Mouse (Mus musculus) lung, postnatal 0 days (tissue): Measurements from ENCODE around the gene Nme4. TPM values are rescaled to one million over a fixed set of nuclear protein-coding genes. Genes with fewer than 3 reads are reported as not detected.

ENCODE experiments used
- ATAC-seq: fragments of 200-750 bp; cut with Nextera tagmentation; 2 replicates; pipeline ENCODE4 v1.8.0; 2017; ENCODE audit warnings: moderate library complexity
- DNase-seq: peaks from one replicate; pipeline ENCODE4 v3.0.0-alpha.2; 2016; ENCODE audit warnings: low spot score
- H3K27ac ChIP-seq: fragments of 300-500 bp; sonication (generic); 2 replicates; pipeline ENCODE4 v1.5.1; 2014; ENCODE audit warnings: antibody characterized with exemption, mild to moderate bottlenecking, low read length, mixed read lengths
- H3K27me3 ChIP-seq: fragments of 300-500 bp; sonication (generic); replicated peaks from 2 replicates; pipeline ENCODE4 v1.6.1; 2014; ENCODE audit warnings: low read length, mixed read lengths; ENCODE audit not compliant: insufficient read depth
- H3K36me3 ChIP-seq: fragments of 300-500 bp; sonication (generic); 2 replicates; pipeline ENCODE4 v1.6.1; 2014; ENCODE audit warnings: low read length, mixed read lengths; ENCODE audit not compliant: insufficient read depth
- H3K4me1 ChIP-seq: fragments of 300-500 bp; sonication (generic); 2 replicates; pipeline ENCODE4 v1.6.1; 2014; ENCODE audit warnings: antibody characterized with exemption, low read depth, low read length, mixed read lengths; ENCODE audit not compliant: insufficient read depth
- H3K4me2 ChIP-seq: fragments of 300-500 bp; sonication (generic); replicated peaks from 2 replicates; pipeline ENCODE4 v1.6.1; 2014; ENCODE audit warnings: low read depth, mild to moderate bottlenecking, low read length, moderate library complexity, mixed read lengths
- H3K4me3 ChIP-seq: fragments of 300-500 bp; sonication (generic); 2 replicates; pipeline ENCODE4 v1.5.1; 2014; ENCODE audit warnings: low read depth, low read length
- H3K9ac ChIP-seq: fragments of 300-500 bp; sonication (generic); replicated peaks from 2 replicates; pipeline ENCODE4 v1.6.1; 2014; ENCODE audit warnings: low read depth, mild to moderate bottlenecking
- H3K9me3 ChIP-seq: fragments of 300-500 bp; sonication (generic); 2 replicates; pipeline ENCODE4 v1.6.1; 2016; ENCODE audit warnings: low read length, mixed read lengths
- CTCF ChIP-seq: IDR thresholded peaks from 2 replicates; pipeline ENCODE4 v1.5.1; 2016; ENCODE audit warnings: antibody characterized with exemption, mild to moderate bottlenecking
- EP300 ChIP-seq: IDR thresholded peaks from 2 replicates; pipeline ENCODE4 v1.6.1; 2016; ENCODE audit warnings: antibody characterized with exemption, mild to moderate bottlenecking, control low read depth
- WGBS: fragments of 180-500 bp; shearing (Covaris S2); extraction: QIAGEN DNeasy Blood & Tissue Kit; methylation state at CpG from one replicate; pipeline ENCODE4 v1.1.7; 2014; 5-methylcytosine and 5-hydroxymethylcytosine counted together
- polyA plus RNA-seq: library from polyadenylated mRNA; unstranded; fragments of >200 nt; fragmentation: Nextera tagmentation; extraction: Ambion mirVana; gene quantifications from 2 replicates; pipeline ENCODE4 v1.2.1, GENCODE M21; 2015

Nme4 gene
- polyA plus RNA-seq, 1 experiment from 2014 or later, result 9.2 TPM

DNA sequence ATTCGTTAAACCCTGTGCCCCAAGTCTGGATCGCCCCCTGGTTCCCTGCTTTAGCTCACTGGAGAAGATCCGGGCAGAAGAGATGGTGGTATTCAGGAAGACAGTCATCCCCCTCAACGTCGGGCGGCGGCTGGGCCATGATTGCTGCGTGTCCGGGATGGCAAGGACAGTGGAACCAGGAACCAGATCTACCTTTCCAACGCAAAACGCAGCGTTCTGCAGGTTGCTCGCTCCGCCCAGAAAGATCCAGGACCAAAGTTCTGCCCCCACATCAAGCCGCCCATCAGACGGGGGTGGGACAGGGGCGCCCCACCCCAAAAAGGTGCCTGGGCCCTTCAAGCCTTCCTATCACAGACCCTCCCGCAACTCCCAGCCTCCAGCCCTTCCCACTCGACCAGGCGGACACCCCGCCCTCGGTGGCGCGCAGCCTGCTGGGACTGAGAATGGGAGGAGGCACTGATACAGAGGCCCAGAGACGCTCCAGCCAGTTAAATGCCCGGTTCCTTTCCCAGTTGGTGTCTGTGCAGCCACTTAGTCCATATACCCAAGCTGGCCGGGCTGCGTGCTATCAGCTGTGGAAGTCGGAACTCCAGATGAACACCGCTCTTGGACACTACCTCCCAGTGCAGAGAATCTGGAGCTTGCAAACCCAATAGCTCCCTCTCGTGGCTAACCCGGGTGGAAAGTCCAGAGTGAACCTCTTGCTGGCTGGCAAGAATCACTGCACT lies 5.3 kb downstream of the Nme4 start, which contains the start of gene Decr2:
Gene Decr2 (minus strand): TSS at position 433 of the 728 bp plus-strand sequence.
- peak; percentile 91 for TF ChIP-seq CTCF
- no peak for TF ChIP-seq EP300
- 1% methylated on average over 32 of the region's 32 CpGs for WGBS

GRCm38 (mm10) chr17:26087059-26087564 lies 8.3 kb downstream of the Nme4 start:
- Histone ChIP-seq H3K27ac (no peak overlapping the region), H3K4me2 (no peak overlapping the region), H3K9me3 (no peaks in the 10 kb centered on the region), H3K4me1 (no peaks in the 10 kb centered on the region), H3K27me3 (no peaks in the 10 kb centered on the region), H3K4me3 (no peak overlapping the region), H3K9ac (no peak overlapping the region), H3K36me3 (no peaks in the 10 kb centered on the region)
- ATAC-seq (no peak), DNase-seq (no peak)
- 82% methylated on average over 9 of the region's 9 CpGs for WGBS
- no peak for TF ChIP-seq EP300
- TF ChIP-seq CTCF, result no peak

More for the DNA sequence above, 5.3 kb downstream of the Nme4 start, which contains the start of gene Decr2:
- Histone ChIP-seq H3K9me3 (no peaks in the 10 kb centered on the region), H3K27ac (peak within 1 kb of the TSS; percentile 68), H3K4me1 (no peaks in the 10 kb centered on the region), H3K36me3 (no peaks in the 10 kb centered on the region), H3K4me2 (peak within 1 kb of the TSS; percentile 71), H3K4me3 (peak within 1 kb of the TSS; percentile 62), H3K27me3 (no peaks in the 10 kb centered on the region), H3K9ac (peak within 1 kb of the TSS; percentile 58)
- ATAC-seq, result peak; percentile 97
- peak; percentile 95 for DNase-seq

- ATAC-seq (no peak), DNase-seq (no peak)
- H3K27me3 ChIP-seq, result no peaks in the 10 kb centered on the region
- no peaks in the 10 kb centered on the region for H3K9me3 ChIP-seq
- H3K9ac ChIP-seq, result no peak overlapping the region
- no peak overlapping the region for H3K4me3 ChIP-seq
- 30% methylated on average over 2 of the region's 2 CpGs for WGBS
- TF ChIP-seq CTCF, result no peak
- H3K4me1 ChIP-seq, result no peaks in the 10 kb centered on the region
- H3K27ac ChIP-seq, result no peak overlapping the region
- no peak overlapping the region for H3K4me2 ChIP-seq
- no peaks in the 10 kb centered on the region for H3K36me3 ChIP-seq
These were observed 14.5 kb downstream of the Nme4 start for GRCm38 (mm10) chr17:26080867-26081266.

- DNase-seq, result no peak
- Histone ChIP-seq H3K4me1 (no peaks in the 10 kb centered on the region), H3K4me2 (no peak overlapping the region), H3K9me3 (no peaks in the 10 kb centered on the region), H3K27ac (no peak overlapping the region), H3K27me3 (no peaks in the 10 kb centered on the region), H3K9ac (no peak overlapping the region), H3K36me3 (no peaks in the 10 kb centered on the region), H3K4me3 (no peak overlapping the region)
- WGBS, result 63% methylated on average over 2 of the region's 2 CpGs
- no peak for ATAC-seq
- TF ChIP-seq CTCF, result no peak
- no peak for TF ChIP-seq EP300
These were observed 16.6 kb downstream of the Nme4 start for GRCm38 (mm10) chr17:26078851-26079250.

- Histone ChIP-seq H3K9me3 (no peaks in the 10 kb centered on the region), H3K36me3 (no peaks in the 10 kb centered on the region), H3K4me2 (no peak overlapping the region), H3K4me1 (no peaks in the 10 kb centered on the region; the same call in 1 of the 2 replicates), H3K27me3 (no peaks in the 10 kb centered on the region), H3K4me3 (no peak overlapping the region), H3K27ac (no peak overlapping the region), H3K9ac (no peak overlapping the region)
- no peak for TF ChIP-seq EP300
- no peak for TF ChIP-seq CTCF
- ATAC-seq (no peak), DNase-seq (no peak)
- 59% methylated on average over 3 of the region's 3 CpGs for WGBS
These were observed 20.2 kb downstream of the Nme4 start for GRCm38 (mm10) chr17:26075246-26075645.

GRCm38 (mm10) chr17:26070136-26070535 lies 25.3 kb downstream of the Nme4 start:
- DNase-seq, result no peak
- Histone ChIP-seq H3K27ac (no peak overlapping the region), H3K9ac (peak overlapping the region; percentile 26; the same call in 1 of the 2 replicates), H3K4me3 (peak overlapping the region; percentile 67), H3K9me3 (no peaks in the 10 kb centered on the region), H3K36me3 (no peaks in the 10 kb centered on the region), H3K4me2 (peak overlapping the region; percentile 92), H3K27me3 (no peaks in the 10 kb centered on the region), H3K4me1 (peaks cover 19% of the 10 kb centered on the region)
- TF ChIP-seq EP300, result no peak
- TF ChIP-seq CTCF, result no peak
- ATAC-seq, result no peak
- WGBS, result 24% methylated on average over 6 of the region's 6 CpGs
